Mouse (Mus musculus) kidney, adult 2 months (tissue): Measurements from ENCODE around the gene Pyroxd1.

Source experiments
- CTCF ChIP-seq: fragments of 200-500 bp; conservative IDR thresholded peaks from 2 replicates; pipeline ENCODE4 v1.5.1; 2011; ENCODE audit warnings: low read depth, mild to moderate bottlenecking, control low read depth, low read length, moderate library complexity, mixed read lengths; ENCODE audit not compliant: insufficient read depth, insufficient read length
- POLR2A ChIP-seq: fragments of 200-500 bp; IDR thresholded peaks from one replicate; pipeline ENCODE4 v1.6.1; 2011; ENCODE audit warnings: low read depth, low read length, control low read depth

GRCm38 (mm10) chr6:142343561-142343960 is 1.9 kb upstream of the Pyroxd1 start:
- TF ChIP-seq CTCF (peak; percentile 52), POLR2A (no peak)
